ENCODE assay signal across 8 mouse cellular contexts in genomic region chr1:21271343-21272055, GRCm38 (mm10). TPM values are rescaled to one million over a fixed set of nuclear protein-coding genes. Genes with fewer than 3 reads are reported as not detected.
DNase-seq lines count a peak whose midpoint lies in the region; ATAC-seq and TF ChIP-seq lines count a peak whose summit lies in the region.

No protein-coding gene starts in this region.

- TF ChIP-seq CTCF in CH12.LX (conservative IDR thresholded peaks at IDR 0.05 in 1 of 2, IDR thresholded peaks at IDR 0.05 in 1 of 2; ENCODE audit: low read depth in 2 of 2, low read length in 2 of 2): peak; percentile 17 to 64

- H3K9me3 ChIP-seq in CH12.LX (replicated peaks; ENCODE audit: low read length): no peaks in the 10 kb centered on the region
- no peaks in the 10 kb centered on the region for H3K9me3 ChIP-seq in forebrain, embryonic 12.5 days
- no peaks in the 10 kb centered on the region for H3K9me3 ChIP-seq in liver, embryonic 15.5 days (replicated peaks)
- no peaks in the 10 kb centered on the region for H3K9me3 ChIP-seq in neural tube, embryonic 11.5 days (ENCODE audit: control insufficient read depth, low read length)
- H3K9me3 ChIP-seq in stomach, embryonic 16.5 days (replicated peaks; ENCODE audit: control insufficient read depth, low read length): no peaks in the 10 kb centered on the region

- no peaks in the 10 kb centered on the region for H3K36me3 ChIP-seq in CH12.LX (replicated peaks in 1 of 2; ENCODE audit: control insufficient read depth in 1 of 2, insufficient read depth in 1 of 2, low read length in 1 of 2)
- no peaks in the 10 kb centered on the region for H3K36me3 ChIP-seq in forebrain, embryonic 12.5 days (replicated peaks)
- no peaks in the 10 kb centered on the region for H3K36me3 ChIP-seq in liver, embryonic 15.5 days (replicated peaks)
- H3K36me3 ChIP-seq in neural tube, embryonic 11.5 days (ENCODE audit: control insufficient read depth, insufficient read depth, low read length): no peaks in the 10 kb centered on the region
- no peaks in the 10 kb centered on the region for H3K36me3 ChIP-seq in stomach, embryonic 16.5 days (ENCODE audit: control insufficient read depth, insufficient read depth, low read length)

- peak; percentile 52 for TF ChIP-seq RAD21 in CH12.LX (IDR thresholded peaks at IDR 0.05; ENCODE audit: low read depth, low read length)

- H3K4me1 ChIP-seq in CH12.LX (ENCODE audit: control insufficient read depth in 1 of 2, insufficient read depth in 2 of 2): no peaks in the 10 kb centered on the region
- peaks cover 8% of the 10 kb centered on the region for H3K4me1 ChIP-seq in forebrain, embryonic 12.5 days
- H3K4me1 ChIP-seq in liver, embryonic 15.5 days (replicated peaks): no peaks in the 10 kb centered on the region
- no peaks in the 10 kb centered on the region for H3K4me1 ChIP-seq in neural tube, embryonic 11.5 days (ENCODE audit: control insufficient read depth, insufficient read depth, low read length)
- no peaks in the 10 kb centered on the region for H3K4me1 ChIP-seq in stomach, embryonic 16.5 days (ENCODE audit: control insufficient read depth, insufficient read depth, low read length)

- peak overlapping the region; percentile 75 for H3K4me2 ChIP-seq in CH12.LX (ENCODE audit: insufficient read depth, low read depth, poor library complexity, severe bottlenecking)
- peak overlapping the region; percentile 45 for H3K4me2 ChIP-seq in forebrain, embryonic 12.5 days
- H3K4me2 ChIP-seq in liver, embryonic 15.5 days: peak overlapping the region; percentile 44
- H3K4me2 ChIP-seq in neural tube, embryonic 11.5 days (ENCODE audit: low read depth): peak overlapping the region; percentile 30
- peak overlapping the region; percentile 67 for H3K4me2 ChIP-seq in stomach, embryonic 16.5 days (ENCODE audit: low read depth, low read length)

- dilution Hi-C loops in CH12.LX (cut with MboI; ENCODE audit: extremely low pct_ligation_motif_present, extremely low pct_unique_long_range_greater_than_20kb, low sequenced_read_pairs): no loop called here

- no peak for TF ChIP-seq EP300 in CH12.LX (IDR thresholded peaks at IDR 0.05; ENCODE audit: low read length)

- intact Hi-C loops in heart, postnatal 10 days (cut with DNase I): loop anchor here (1.0 to 2.0 kb wide), 3 partner anchors 53 to 333 kb away; partner anchors contain the start of gene Tmem14a

- TF ChIP-seq POLR2A in CH12.LX (IDR thresholded peaks at IDR 0.05; ENCODE audit: low read depth, low read length): no peak

- peak; percentile 83 for ATAC-seq in forebrain, embryonic 12.5 days (ENCODE audit: low FRiP score)
- ATAC-seq in liver, embryonic 15.5 days (ENCODE audit: insufficient read depth): no peak
- ATAC-seq in neural tube, embryonic 11.5 days (ENCODE audit: insufficient read depth, low FRiP score, low TSS enrichment): peak; percentile 83
- ATAC-seq in stomach, embryonic 16.5 days (ENCODE audit: insufficient read depth, low FRiP score): peak; percentile 57; the same call in 1 of the 2 replicates

- H3K4me3 ChIP-seq in CH12.LX (replicated peaks in 1 of 3; ENCODE audit: low read depth in 2 of 3, low read length in 2 of 3, poor library complexity in 1 of 3): no peak overlapping the region
- peak overlapping the region; percentile 17 for H3K4me3 ChIP-seq in forebrain, embryonic 12.5 days (replicated peaks)
- peak overlapping the region; percentile 15; the same call in 1 of the 2 replicates for H3K4me3 ChIP-seq in liver, embryonic 15.5 days (replicated peaks)
- H3K4me3 ChIP-seq in neural tube, embryonic 11.5 days (ENCODE audit: low read depth, low read length): no peak overlapping the region
- peak overlapping the region; percentile 43 for H3K4me3 ChIP-seq in stomach, embryonic 16.5 days (replicated peaks; ENCODE audit: low read length)

- in situ Hi-C loops in CH12.LX (cut with MboI; ENCODE audit: low pct_ligation_motif_present, low pct_unique_long_range_greater_than_20kb, low sequenced_read_pairs): no loop called here

- no peaks in the 10 kb centered on the region for H3K27me3 ChIP-seq in CH12.LX (replicated peaks)
- H3K27me3 ChIP-seq in forebrain, embryonic 12.5 days: 0 out of 2 replicates have a peak, but pooled peaks cover 4% of the 10 kb centered on the region
- H3K27me3 ChIP-seq in liver, embryonic 15.5 days: peaks cover 6% of the 10 kb centered on the region; the same call in 1 of the 2 replicates
- no peaks in the 10 kb centered on the region for H3K27me3 ChIP-seq in neural tube, embryonic 11.5 days (ENCODE audit: control insufficient read depth, insufficient read depth, low read length)
- no peaks in the 10 kb centered on the region for H3K27me3 ChIP-seq in stomach, embryonic 16.5 days (ENCODE audit: control insufficient read depth, insufficient read depth, low read length)

- peak; percentile 51 for DNase-seq in CH12.LX (ENCODE audit: extremely low read depth)
- DNase-seq in c-Kit-positive CD71-negative TER-119-negative erythroid progenitor cells, embryonic 14.5 days (ENCODE audit: low read depth): peak; percentile 35
- peak; percentile 73 to 87 for DNase-seq in heart, postnatal 10 days
- DNase-seq in kidney, postnatal 36 days: peak; percentile 79 to 93
- peak; percentile 79 for DNase-seq in neural tube, embryonic 11.5 days (ENCODE audit: low spot score)

- no peak overlapping the region for H3K9ac ChIP-seq in CH12.LX (ENCODE audit: insufficient read depth, low read depth)
- H3K9ac ChIP-seq in forebrain, embryonic 12.5 days: no peak overlapping the region
- no peak overlapping the region for H3K9ac ChIP-seq in liver, embryonic 15.5 days
- no peak overlapping the region for H3K9ac ChIP-seq in neural tube, embryonic 11.5 days (ENCODE audit: low read length)
- peak overlapping the region; percentile 62 for H3K9ac ChIP-seq in stomach, embryonic 16.5 days (ENCODE audit: low read length)

- 19% methylated on average over 18 of the region's 18 CpGs for whole genome bisulfite sequencing in forebrain, embryonic 12.5 days
- 22% methylated on average over 18 of the region's 18 CpGs for WGBS in liver, embryonic 15.5 days (ENCODE audit: insufficient replicate concordance)
- 26% methylated on average over 18 of the region's 18 CpGs for whole genome bisulfite sequencing in neural tube, embryonic 11.5 days
- 19% methylated on average over 18 of the region's 18 CpGs for WGBS in stomach, embryonic 16.5 days

- no peaks in the 10 kb centered on the region for H3K79me2 ChIP-seq in CH12.LX (replicated peaks; ENCODE audit: control insufficient read depth, extremely low read depth, insufficient read depth, poor library complexity, severe bottlenecking)

- no peak overlapping the region for H3K27ac ChIP-seq in CH12.LX (ENCODE audit: insufficient read depth, low read depth)
- H3K27ac ChIP-seq in forebrain, embryonic 12.5 days: no peak overlapping the region
- no peak overlapping the region for H3K27ac ChIP-seq in liver, embryonic 15.5 days (replicated peaks)
- H3K27ac ChIP-seq in neural tube, embryonic 11.5 days (ENCODE audit: low read depth, low read length): no peak overlapping the region
- H3K27ac ChIP-seq in stomach, embryonic 16.5 days (ENCODE audit: low read length): no peak overlapping the region

TF ChIP-seq in CH12.LX, 34 proteins besides CTCF, POLR2A, EP300 and RAD21:
- TF ChIP-seq SMC3 (IDR thresholded peaks at IDR 0.05; ENCODE audit: low read depth, low read length) (peak; percentile 44), NRF1 (IDR thresholded peaks at IDR 0.05; ENCODE audit: low read depth, low read length) (no peak; the same call in 1 of the 2 replicates)

RNA-seq across cellular contexts. Expression of gene Gsta3, which starts 31.1 kb away (rescaled TPM):
- total RNA-seq in CH12.LX (2012; rRNA removed): not detected in 2 replicates
- total RNA-seq in CH12.LX (2014; rRNA removed): not detected in 2 replicates
- polyA plus RNA-seq in CH12.LX (2012; ENCODE audit: insufficient read length, low read depth): not detected in 2 replicates
- 0.23 and 0.26 TPM in 2 replicates for polyA plus RNA-seq in forebrain, embryonic 12.5 days (2016; fragmentation: Nextera tagmentation; extraction: Ambion mirVana)
- 1 to 10 TPM; 1.5 to 1.7 TPM for total RNA-seq in heart, postnatal 10 days (2021)
- 102 and 115 TPM in 2 replicates for polyA plus RNA-seq in liver, embryonic 15.5 days (2015; fragmentation: Nextera tagmentation; extraction: Ambion mirVana)
- polyA plus RNA-seq in neural tube, embryonic 11.5 days (2014; fragmentation: Nextera tagmentation; extraction: Ambion mirVana): 0.31 and 0.48 TPM in 2 replicates
- polyA plus RNA-seq in stomach, embryonic 16.5 days (2015; fragmentation: Nextera tagmentation; extraction: Ambion mirVana): 14.0 and 17.8 TPM in 2 replicates

RNA-seq across cellular contexts. Expression of gene Tmem14a, which starts 53.1 kb away (rescaled TPM):
- total RNA-seq in CH12.LX (2012; rRNA removed) (0.63 and 1.6 TPM in 2 replicates), CH12.LX (2014; rRNA removed) (4.3 TPM in 2 replicates)
- polyA plus RNA-seq in CH12.LX (2012; ENCODE audit: insufficient read length, low read depth): 2.1 and 2.8 TPM in 2 replicates
- polyA plus RNA-seq in forebrain, embryonic 12.5 days (2016; fragmentation: Nextera tagmentation; extraction: Ambion mirVana): 12.7 and 13.6 TPM in 2 replicates
- total RNA-seq in heart, postnatal 10 days (2021): 1 to 10 TPM; 3.1 to 4.6 TPM
- 3.2 and 3.6 TPM in 2 replicates for polyA plus RNA-seq in liver, embryonic 15.5 days (2015; fragmentation: Nextera tagmentation; extraction: Ambion mirVana)
- polyA plus RNA-seq in neural tube, embryonic 11.5 days (2014; fragmentation: Nextera tagmentation; extraction: Ambion mirVana): 11.3 and 11.9 TPM in 2 replicates
- 12.7 and 13.5 TPM in 2 replicates for polyA plus RNA-seq in stomach, embryonic 16.5 days (2015; fragmentation: Nextera tagmentation; extraction: Ambion mirVana)

Comparison
In these comparisons a context has a peak if more than half of its experiments do, and no peak if none do; other contexts are left out.
1. DNase-seq: peak in every context shown above with its lines; median percentile 86 in kidney, postnatal 36 days; 80 in heart, postnatal 10 days; 79 in neural tube, embryonic 11.5 days; 51 in CH12.LX; 35 in c-Kit-positive CD71-negative TER-119-negative erythroid progenitor cells, embryonic 14.5 days.
2. H3K4me3 ChIP-seq: peak in forebrain, embryonic 12.5 days (single experiment), liver, embryonic 15.5 days (single experiment) and stomach, embryonic 16.5 days (single experiment); none in CH12.LX (0 of 3) and neural tube, embryonic 11.5 days (single experiment).
3. RNA of gene Gsta3, which starts 31.1 kb away (polyA plus RNA-seq): 102 to 115 TPM in liver, embryonic 15.5 days and 14.0 to 17.8 TPM in stomach, embryonic 16.5 days; 0.31 to 0.48 TPM in neural tube, embryonic 11.5 days, 0.23 to 0.26 TPM in forebrain, embryonic 12.5 days and not detected in CH12.LX; every median in the first group is over 10 times any median in the second.
4. Peak in every context shown above with its lines, with median percentiles within 50 percentile points of each other: H3K4me2 ChIP-seq.